Mouse (Mus musculus): ENCODE results near the gene Nlrp14. TPM values are rescaled to one million over a fixed set of nuclear protein-coding genes. Genes with fewer than 3 reads are reported as not detected.

The Nlrp14 gene
- total and polyA plus RNA-seq, 2 experiments from 2014 or later = not detected

DNA sequence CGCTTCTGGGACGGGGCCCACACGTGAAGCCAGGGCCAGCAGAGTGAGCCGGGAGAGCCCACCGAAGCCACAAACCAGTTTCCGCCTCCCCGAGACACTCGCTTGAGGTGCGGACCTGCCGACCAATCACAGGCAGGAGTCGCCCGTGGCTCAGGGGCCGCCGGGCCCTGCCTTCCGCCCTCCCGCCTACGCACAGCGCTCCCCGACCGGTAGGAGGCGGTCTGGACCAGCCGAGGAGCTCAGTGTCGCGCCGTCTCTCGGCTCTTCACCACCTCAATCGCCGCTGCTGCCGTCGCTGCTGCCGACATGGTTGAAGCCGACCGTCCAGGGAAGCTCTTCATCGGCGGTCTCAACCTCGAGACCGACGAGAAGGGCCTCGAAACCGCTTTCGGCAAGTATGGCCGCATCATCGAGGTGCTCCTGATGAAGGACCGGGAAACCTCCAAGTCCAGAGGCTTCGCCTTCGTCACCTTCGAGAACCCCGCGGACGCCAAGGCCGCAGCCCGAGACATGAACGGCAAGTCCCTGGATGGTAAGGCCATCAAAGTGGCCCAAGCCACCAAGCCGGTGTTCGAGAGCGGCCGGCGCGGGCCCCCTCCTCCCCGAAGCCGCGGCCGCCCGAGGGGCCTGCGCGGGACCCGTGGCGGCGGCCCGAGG is 42.5 kb downstream of the Nlrp14 start, which contains the start of gene Rbmxl2:
Gene Rbmxl2 (plus strand): TSS at position 242 of the 657 bp plus-strand sequence.
- ATAC-seq (ENCODE audit: insufficient read depth, low read depth) (no peak; the same call in 1 of the 2 replicates), DNase-seq (ENCODE audit: low spot score) (no peak)
- Histone ChIP-seq H3K27ac (ENCODE audit: low read depth) (no peak within 1 kb of the TSS), H3K4me3 (ENCODE audit: low read depth, low read length) (peak within 1 kb of the TSS; percentile 16; the same call in 1 of the 2 replicates), H3K4me2 (ENCODE audit: low read depth, low read length) (no peak within 1 kb of the TSS), H3K27me3 (ENCODE audit: control insufficient read depth, insufficient read depth, low read length) (peaks cover 37% of the 10 kb centered on the region), H3K9me3 (replicated peaks; ENCODE audit: control insufficient read depth, low read length) (peaks cover 17% of the 10 kb centered on the region), H3K9ac (replicated peaks; ENCODE audit: low read depth, low read length) (no peak within 1 kb of the TSS), H3K4me1 (ENCODE audit: control insufficient read depth, insufficient read depth) (no peaks in the 10 kb centered on the region), H3K36me3 (replicated peaks; ENCODE audit: control insufficient read depth, insufficient read depth, low read length) (no peaks in the 10 kb centered on the region)
- 31% methylated on average over 59 of the region's 70 CpGs for WGBS
- TF ChIP-seq CTCF (IDR thresholded peaks at IDR 0.05; ENCODE audit: low read depth) = no peak
- TF ChIP-seq EP300 (IDR thresholded peaks at IDR 0.05; ENCODE audit: low read depth) = no peak

DNA sequence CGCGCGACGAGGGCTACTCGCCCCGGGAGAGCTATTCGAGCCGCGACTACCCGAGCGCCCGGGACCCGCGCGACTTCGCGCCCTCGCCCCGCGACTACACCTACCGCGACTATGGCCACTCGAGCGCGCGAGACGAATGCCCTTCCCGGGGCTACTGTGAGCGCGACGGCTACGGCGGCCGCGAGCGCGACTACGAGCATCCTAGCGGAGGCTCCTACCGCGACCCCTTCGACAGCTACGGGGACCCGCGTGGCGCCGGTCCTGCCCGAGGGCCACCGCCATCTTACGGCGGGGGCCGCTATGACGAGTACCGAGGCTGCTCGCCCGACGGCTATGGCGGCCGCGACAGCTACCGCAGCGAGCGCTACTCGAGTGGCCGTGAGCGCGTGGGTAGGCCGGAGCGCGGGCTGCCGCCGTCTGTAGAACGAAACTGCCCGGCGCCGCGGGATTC is 43.4 kb downstream of the Nlrp14 start:
- no peak overlapping the region for H3K27ac ChIP-seq (ENCODE audit: low read depth)
- H3K9me3 ChIP-seq (replicated peaks; ENCODE audit: control insufficient read depth, low read length) = peaks cover 17% of the 10 kb centered on the region
- no peak overlapping the region for H3K9ac ChIP-seq (replicated peaks; ENCODE audit: low read depth, low read length)
- DNase-seq (ENCODE audit: low spot score) (no peak), ATAC-seq (ENCODE audit: insufficient read depth, low read depth) (no peak)
- no peak overlapping the region for H3K4me2 ChIP-seq (ENCODE audit: low read depth, low read length)
- peaks cover 37% of the 10 kb centered on the region for H3K27me3 ChIP-seq (ENCODE audit: control insufficient read depth, insufficient read depth, low read length)
- H3K4me1 ChIP-seq (ENCODE audit: control insufficient read depth, insufficient read depth) = no peaks in the 10 kb centered on the region
- TF ChIP-seq EP300 (IDR thresholded peaks at IDR 0.05; ENCODE audit: low read depth) = no peak
- TF ChIP-seq CTCF (IDR thresholded peaks at IDR 0.05; ENCODE audit: low read depth) = no peak
- no peaks in the 10 kb centered on the region for H3K36me3 ChIP-seq (replicated peaks; ENCODE audit: control insufficient read depth, insufficient read depth, low read length)
- H3K4me3 ChIP-seq (ENCODE audit: low read depth, low read length) = peak overlapping the region; percentile 16; the same call in 1 of the 2 replicates
- WGBS = 21% methylated on average over 51 of the region's 77 CpGs

DNA sequence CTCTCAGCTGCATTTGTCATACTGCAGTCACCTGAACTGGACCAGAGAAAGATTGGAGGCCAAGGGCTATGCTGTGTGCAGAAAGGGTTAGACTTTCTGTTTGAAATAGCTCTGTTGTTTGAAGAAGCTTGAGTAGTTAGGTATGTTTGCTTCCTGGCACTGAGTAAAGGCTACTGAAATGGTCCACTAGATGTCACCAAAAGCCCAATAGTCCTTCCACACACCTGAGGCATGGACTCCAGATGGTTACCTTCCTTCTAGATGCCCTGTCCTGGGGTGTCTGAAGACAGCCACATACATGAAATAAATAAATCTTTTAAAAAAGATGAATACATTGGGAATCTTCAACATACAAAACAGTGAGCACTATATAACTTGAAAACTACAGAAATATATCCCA is 48.9 kb downstream of the Nlrp14 start:
- no peak for DNase-seq (ENCODE audit: low spot score)
- no peak overlapping the region for H3K4me3 ChIP-seq (ENCODE audit: low read depth, low read length)
- TF ChIP-seq CTCF (IDR thresholded peaks at IDR 0.05; ENCODE audit: low read depth) (peak; percentile 51), EP300 (IDR thresholded peaks at IDR 0.05; ENCODE audit: low read depth) (no peak)
- H3K27me3 ChIP-seq (ENCODE audit: control insufficient read depth, insufficient read depth, low read length) = peaks cover 11% of the 10 kb centered on the region
- H3K9ac ChIP-seq (replicated peaks; ENCODE audit: low read depth, low read length) = no peak overlapping the region
- no peak overlapping the region for H3K4me2 ChIP-seq (ENCODE audit: low read depth, low read length)
- no peak for ATAC-seq (ENCODE audit: insufficient read depth, low read depth)
- no peaks in the 10 kb centered on the region for H3K4me1 ChIP-seq (ENCODE audit: control insufficient read depth, insufficient read depth)
- H3K36me3 ChIP-seq (replicated peaks; ENCODE audit: control insufficient read depth, insufficient read depth, low read length) = no peaks in the 10 kb centered on the region
- H3K27ac ChIP-seq (ENCODE audit: low read depth) = no peak overlapping the region
- no peaks in the 10 kb centered on the region for H3K9me3 ChIP-seq (replicated peaks; ENCODE audit: control insufficient read depth, low read length)

DNA sequence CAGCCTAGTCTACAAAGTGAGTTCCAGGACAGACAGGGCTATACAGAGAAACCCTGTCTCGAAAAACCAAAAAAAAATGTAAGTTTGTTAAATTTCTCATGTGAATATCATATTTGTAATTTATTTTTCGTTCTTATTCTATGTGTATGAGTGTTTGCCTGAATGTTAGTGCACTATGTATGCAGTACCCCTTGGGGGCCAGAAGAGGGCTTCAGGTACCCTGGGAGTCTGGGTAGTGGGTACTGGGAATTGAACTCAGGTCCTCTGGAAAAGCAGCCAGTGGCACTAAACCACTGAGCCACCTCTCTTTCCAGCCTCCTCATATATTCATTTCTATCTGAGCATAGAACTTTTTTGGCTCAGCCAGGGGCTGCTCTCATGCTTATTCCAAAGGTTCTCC is 50.1 kb downstream of the Nlrp14 start:
- 59% methylated on average over 2 of the region's 2 CpGs for WGBS
- Histone ChIP-seq H3K36me3 (replicated peaks; ENCODE audit: control insufficient read depth, insufficient read depth, low read length) (no peaks in the 10 kb centered on the region), H3K27me3 (ENCODE audit: control insufficient read depth, insufficient read depth, low read length) (no peaks in the 10 kb centered on the region), H3K4me3 (ENCODE audit: low read depth, low read length) (no peak overlapping the region), H3K9me3 (replicated peaks; ENCODE audit: control insufficient read depth, low read length) (no peaks in the 10 kb centered on the region), H3K4me1 (ENCODE audit: control insufficient read depth, insufficient read depth) (no peaks in the 10 kb centered on the region), H3K27ac (ENCODE audit: low read depth) (no peak overlapping the region), H3K4me2 (ENCODE audit: low read depth, low read length) (no peak overlapping the region), H3K9ac (replicated peaks; ENCODE audit: low read depth, low read length) (no peak overlapping the region)
- DNase-seq (ENCODE audit: low spot score) (no peak), ATAC-seq (ENCODE audit: insufficient read depth, low read depth) (no peak)
- no peak for TF ChIP-seq EP300 (IDR thresholded peaks at IDR 0.05; ENCODE audit: low read depth)
- TF ChIP-seq CTCF (IDR thresholded peaks at IDR 0.05; ENCODE audit: low read depth) = no peak

DNA sequence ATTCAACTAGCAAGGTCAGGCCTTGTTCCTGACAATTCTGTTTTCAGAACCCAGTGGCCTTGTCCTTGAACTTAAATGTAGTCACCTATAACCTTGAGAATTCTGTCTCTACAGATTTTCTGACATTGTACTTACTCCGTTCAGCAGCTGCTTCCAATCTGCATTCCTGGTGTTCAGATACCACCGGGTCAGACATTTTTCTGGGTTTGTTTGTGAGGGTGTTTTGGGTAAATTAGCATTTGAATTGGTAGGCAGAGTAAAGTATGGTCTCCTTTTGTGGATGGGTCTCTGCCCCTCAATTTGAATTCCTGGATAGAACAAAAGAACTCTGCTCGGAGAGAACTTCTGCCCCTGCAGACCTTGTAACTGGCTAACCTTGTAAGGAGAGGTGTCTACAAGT is 70.1 kb downstream of the Nlrp14 start:
- Histone ChIP-seq H3K4me2 (ENCODE audit: low read depth, low read length) (no peak overlapping the region), H3K27ac (ENCODE audit: low read depth) (no peak overlapping the region), H3K36me3 (replicated peaks; ENCODE audit: control insufficient read depth, insufficient read depth, low read length) (no peaks in the 10 kb centered on the region), H3K27me3 (ENCODE audit: control insufficient read depth, insufficient read depth, low read length) (no peaks in the 10 kb centered on the region), H3K9ac (replicated peaks; ENCODE audit: low read depth, low read length) (no peak overlapping the region), H3K4me1 (ENCODE audit: control insufficient read depth, insufficient read depth) (no peaks in the 10 kb centered on the region), H3K9me3 (replicated peaks; ENCODE audit: control insufficient read depth, low read length) (no peaks in the 10 kb centered on the region), H3K4me3 (ENCODE audit: low read depth, low read length) (no peak overlapping the region)
- WGBS = 55% methylated on average over 3 of the region's 3 CpGs
- TF ChIP-seq EP300 (IDR thresholded peaks at IDR 0.05; ENCODE audit: low read depth) (no peak), CTCF (IDR thresholded peaks at IDR 0.05; ENCODE audit: low read depth) (no peak)
- DNase-seq (ENCODE audit: low spot score) (no peak), ATAC-seq (ENCODE audit: insufficient read depth, low read depth) (no peak)

DNA sequence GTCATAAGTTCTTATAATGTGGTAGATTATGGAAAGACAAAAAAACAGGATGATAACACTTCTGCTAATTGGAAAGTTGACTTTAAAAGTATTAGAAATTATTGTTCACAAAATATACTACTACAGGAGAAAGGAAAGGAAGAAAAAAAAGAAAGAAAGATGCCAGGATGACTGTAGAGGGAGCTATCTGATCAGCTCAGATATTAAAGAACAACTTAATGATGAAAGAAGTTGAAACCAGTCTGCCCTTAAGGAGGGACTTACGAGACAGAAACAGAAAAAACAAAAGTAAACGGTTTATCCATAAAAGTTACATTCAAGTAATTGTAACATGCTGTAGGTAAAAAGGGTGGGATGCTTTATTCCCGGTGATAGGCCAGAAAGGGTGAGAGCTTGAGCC is 70.7 kb downstream of the Nlrp14 start:
- Histone ChIP-seq H3K27ac (ENCODE audit: low read depth) (no peak overlapping the region), H3K4me1 (ENCODE audit: control insufficient read depth, insufficient read depth) (no peaks in the 10 kb centered on the region), H3K4me2 (ENCODE audit: low read depth, low read length) (no peak overlapping the region), H3K9me3 (replicated peaks; ENCODE audit: control insufficient read depth, low read length) (no peaks in the 10 kb centered on the region), H3K4me3 (ENCODE audit: low read depth, low read length) (no peak overlapping the region), H3K36me3 (replicated peaks; ENCODE audit: control insufficient read depth, insufficient read depth, low read length) (no peaks in the 10 kb centered on the region), H3K27me3 (ENCODE audit: control insufficient read depth, insufficient read depth, low read length) (no peaks in the 10 kb centered on the region), H3K9ac (replicated peaks; ENCODE audit: low read depth, low read length) (no peak overlapping the region)
- DNase-seq (ENCODE audit: low spot score) = no peak
- WGBS = 53% methylated on average over 3 of the region's 3 CpGs
- no peak for ATAC-seq (ENCODE audit: insufficient read depth, low read depth)
- no peak for TF ChIP-seq EP300 (IDR thresholded peaks at IDR 0.05; ENCODE audit: low read depth)
- TF ChIP-seq CTCF (IDR thresholded peaks at IDR 0.05; ENCODE audit: low read depth) = no peak
